Mouse (Mus musculus): Measurements from ENCODE around the gene Olfr397. TPM values are rescaled to one million over a fixed set of nuclear protein-coding genes. Genes with fewer than 3 reads are reported as not detected.

The Olfr397 gene
- polyA plus RNA-seq (2015; fragmentation: Nextera tagmentation; extraction: Ambion mirVana), result 0.04 TPM in 1 of 2 replicates, not detected in the other

DNA sequence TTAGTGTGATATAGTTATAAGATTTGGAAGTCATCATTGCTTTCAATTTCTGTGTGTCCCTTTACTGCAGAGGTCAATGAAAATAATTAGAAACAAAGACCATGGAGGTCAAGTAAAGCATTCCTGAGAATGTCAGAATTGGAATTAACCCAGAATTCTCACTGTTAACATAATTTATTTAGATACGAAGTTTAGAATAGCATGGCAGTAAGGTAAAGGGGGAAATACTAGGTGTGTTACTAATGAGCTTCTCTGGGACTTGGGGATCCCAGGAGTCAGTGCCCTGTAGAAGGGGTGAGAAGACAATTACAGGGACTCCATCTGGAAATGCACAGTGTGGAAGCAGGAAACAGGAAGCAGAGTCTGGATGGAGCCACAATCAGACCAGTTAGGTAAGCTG lies at the start of gene Olfr397:
Gene Olfr397, plus strand, starts transcription at position 301 of the 400 bp plus-strand sequence.
- H3K36me3 ChIP-seq, result no peaks in the 10 kb centered on the region
- H3K4me1 ChIP-seq, result no peaks in the 10 kb centered on the region
- no peak within 1 kb of the TSS for H3K9ac ChIP-seq
- no peaks in the 10 kb centered on the region for H3K27me3 ChIP-seq
- WGBS, result 63% methylated on average over 1 of the region's 1 CpGs
- no peak within 1 kb of the TSS for H3K4me3 ChIP-seq (replicated peaks)
- H3K27ac ChIP-seq (replicated peaks), result no peak within 1 kb of the TSS
- H3K9me3 ChIP-seq (replicated peaks), result no peaks in the 10 kb centered on the region
- no peak within 1 kb of the TSS for H3K4me2 ChIP-seq (replicated peaks)
- ATAC-seq (ENCODE audit: insufficient number of reproducible peaks, low FRiP score, low TSS enrichment, low read depth), result no peak

DNA sequence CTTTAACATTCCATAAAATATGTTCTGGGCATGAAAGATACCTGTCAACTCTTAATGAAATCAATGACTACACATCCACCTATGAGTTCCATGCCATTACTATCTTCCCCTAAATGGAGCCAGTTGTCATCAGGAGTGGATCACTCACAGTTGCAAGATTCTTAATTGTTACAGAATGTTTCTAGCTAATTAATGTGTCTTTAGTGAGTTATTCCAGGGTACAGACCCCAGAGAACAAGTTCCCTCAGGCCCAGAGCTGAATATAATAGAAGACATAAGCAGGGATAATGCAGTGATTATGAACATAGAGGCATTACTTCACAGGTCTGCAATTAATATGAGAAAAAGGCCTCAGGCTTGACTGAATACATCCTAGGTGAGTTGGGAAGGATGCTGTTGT lies 24.2 kb upstream of the Olfr397 start, which contains the start of gene Olfr23:
Gene Olfr23, plus strand, starts transcription at position 301 of the 400 bp plus-strand sequence.
- ATAC-seq (ENCODE audit: insufficient number of reproducible peaks, low FRiP score, low TSS enrichment, low read depth), result no peak
- Histone ChIP-seq H3K27ac (replicated peaks) (no peak within 1 kb of the TSS), H3K4me3 (replicated peaks) (no peak within 1 kb of the TSS), H3K9me3 (replicated peaks) (no peaks in the 10 kb centered on the region), H3K4me2 (replicated peaks) (no peak within 1 kb of the TSS), H3K9ac (no peak within 1 kb of the TSS), H3K36me3 (no peaks in the 10 kb centered on the region), H3K4me1 (no peaks in the 10 kb centered on the region), H3K27me3 (no peaks in the 10 kb centered on the region)

DNA sequence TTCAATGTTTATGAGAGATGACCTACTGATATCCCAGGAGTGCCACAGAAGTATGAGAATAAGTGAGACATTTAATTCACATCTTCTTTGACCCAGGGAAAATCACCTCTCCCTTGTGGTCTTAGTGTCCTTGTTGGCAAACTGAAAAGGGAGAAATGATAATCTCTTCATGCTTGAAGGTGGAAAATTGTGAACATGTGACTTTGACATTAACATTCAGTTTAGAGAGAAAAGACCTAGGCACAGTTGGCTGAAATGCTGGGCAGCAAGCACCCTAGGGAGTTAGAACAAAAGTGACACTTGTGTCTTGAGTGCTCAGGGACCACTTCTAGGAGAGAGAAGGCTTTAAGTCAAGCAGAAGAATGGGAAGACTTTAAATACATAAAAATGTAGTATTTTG lies 29.7 kb downstream of the Olfr397 start, which contains the start of gene Olfr398:
Gene Olfr398, minus strand, starts transcription at position 101 of the 400 bp plus-strand sequence.
- Histone ChIP-seq H3K4me2 (replicated peaks) (no peak within 1 kb of the TSS), H3K27me3 (no peaks in the 10 kb centered on the region), H3K27ac (replicated peaks) (no peak within 1 kb of the TSS), H3K9ac (no peak within 1 kb of the TSS), H3K36me3 (no peaks in the 10 kb centered on the region), H3K9me3 (replicated peaks) (no peaks in the 10 kb centered on the region), H3K4me1 (no peaks in the 10 kb centered on the region), H3K4me3 (replicated peaks) (no peak within 1 kb of the TSS)
- ATAC-seq (ENCODE audit: insufficient number of reproducible peaks, low FRiP score, low TSS enrichment, low read depth), result no peak

DNA sequence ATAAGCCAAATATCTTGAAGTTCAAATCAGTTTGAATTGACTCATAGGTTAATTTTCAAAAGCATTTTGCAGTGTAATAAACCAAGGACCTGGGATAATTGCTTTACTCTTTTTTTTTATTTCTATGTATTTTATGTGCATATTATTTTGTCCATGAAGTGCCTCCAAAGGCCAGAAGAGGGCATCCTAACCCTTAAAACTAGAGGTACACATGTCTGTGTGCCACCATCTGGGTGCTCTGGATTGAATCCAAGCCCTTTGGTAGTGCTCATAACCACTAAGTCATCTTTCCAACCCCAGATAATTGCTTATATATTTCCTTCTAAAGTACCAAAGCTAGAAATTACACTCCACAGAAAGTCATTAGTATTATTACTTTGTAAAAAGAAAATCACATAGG lies 32.5 kb downstream of the Olfr397 start:
- H3K27ac ChIP-seq (replicated peaks), result no peak overlapping the region
- H3K9me3 ChIP-seq (replicated peaks), result no peaks in the 10 kb centered on the region
- no peaks in the 10 kb centered on the region for H3K4me1 ChIP-seq
- no peaks in the 10 kb centered on the region for H3K36me3 ChIP-seq
- no peak overlapping the region for H3K9ac ChIP-seq
- H3K27me3 ChIP-seq, result no peaks in the 10 kb centered on the region
- ATAC-seq (ENCODE audit: insufficient number of reproducible peaks, low FRiP score, low TSS enrichment, low read depth), result no peak
- no peak overlapping the region for H3K4me3 ChIP-seq (replicated peaks)
- H3K4me2 ChIP-seq (replicated peaks), result no peak overlapping the region

Other genes with a start within 250 kb of the Olfr397 start
- gene Olfr389, start 180.1 kb upstream of the Olfr397 start, polyA plus RNA-seq (2015; fragmentation: Nextera tagmentation; extraction: Ambion mirVana), result not detected in 2 replicates
- gene Olfr390, start 177.9 kb upstream of the Olfr397 start, polyA plus RNA-seq (2015; fragmentation: Nextera tagmentation; extraction: Ambion mirVana), result 0.05 TPM in 1 of 2 replicates, not detected in the other
- not detected in 2 replicates for gene Olfr391-ps, start 157.8 kb upstream of the Olfr397 start, polyA plus RNA-seq (2015; fragmentation: Nextera tagmentation; extraction: Ambion mirVana)
- 0.04 and 0.05 TPM in 2 replicates for gene Olfr392, start 143.8 kb upstream of the Olfr397 start, polyA plus RNA-seq (2015; fragmentation: Nextera tagmentation; extraction: Ambion mirVana)
- 0.25 TPM in 1 of 2 replicates, not detected in the other for gene Olfr393, start 109.4 kb upstream of the Olfr397 start, polyA plus RNA-seq (2015; fragmentation: Nextera tagmentation; extraction: Ambion mirVana)
- not detected in 2 replicates for gene Olfr394, start 70.0 kb upstream of the Olfr397 start, polyA plus RNA-seq (2015; fragmentation: Nextera tagmentation; extraction: Ambion mirVana)
- gene Olfr395, start 51.5 kb upstream of the Olfr397 start, polyA plus RNA-seq (2015; fragmentation: Nextera tagmentation; extraction: Ambion mirVana), result 0.29 TPM in 1 of 2 replicates, not detected in the other
- 0.11 and 0.44 TPM in 2 replicates for gene Olfr23, start 24.1 kb upstream of the Olfr397 start, polyA plus RNA-seq (2015; fragmentation: Nextera tagmentation; extraction: Ambion mirVana)
- gene Olfr398, start 29.6 kb downstream of the Olfr397 start, polyA plus RNA-seq (2015; fragmentation: Nextera tagmentation; extraction: Ambion mirVana), result not detected in 2 replicates
- 0.13 and 0.24 TPM in 2 replicates for gene Olfr139, start 95.7 kb downstream of the Olfr397 start, polyA plus RNA-seq (2015; fragmentation: Nextera tagmentation; extraction: Ambion mirVana)
- 0.18 and 0.57 TPM in 2 replicates for gene Olfr399, start 95.8 kb downstream of the Olfr397 start, polyA plus RNA-seq (2015; fragmentation: Nextera tagmentation; extraction: Ambion mirVana)
- not detected in 2 replicates for gene Zfp616, start 109.1 kb downstream of the Olfr397 start, polyA plus RNA-seq (2015; fragmentation: Nextera tagmentation; extraction: Ambion mirVana)
- not detected in 2 replicates for gene Olfr401, start 152.9 kb downstream of the Olfr397 start, polyA plus RNA-seq (2015; fragmentation: Nextera tagmentation; extraction: Ambion mirVana)
- gene Olfr402, start 192.7 kb downstream of the Olfr397 start, polyA plus RNA-seq (2015; fragmentation: Nextera tagmentation; extraction: Ambion mirVana), result 0.05 TPM in 1 of 2 replicates, not detected in the other
- gene Olfr403, start 225.4 kb downstream of the Olfr397 start, polyA plus RNA-seq (2015; fragmentation: Nextera tagmentation; extraction: Ambion mirVana), result not detected in 2 replicates

All from embryonic facial prominence, embryonic 15.5 days (tissue).